Mouse (Mus musculus) thymus, adult 2 months (tissue): ENCODE measurements around the gene Gjb6. TPM values are rescaled to one million over a fixed set of nuclear protein-coding genes. Genes with fewer than 3 reads are reported as not detected.
A peak's percentile ranks its signal among the peaks of the same experiment; 100 is the strongest.

Source experiments
- DNase-seq: peaks from one replicate; pipeline ENCODE4 v3.0.0; 2021
- H3K27ac ChIP-seq: fragments of 200-500 bp; 2 replicates; pipeline ENCODE4 v1.5.1; 2012; ENCODE audit warnings: low read length, control low read depth; ENCODE audit not compliant: control insufficient read depth, insufficient read depth
- H3K27me3 ChIP-seq: fragments of 200-500 bp; 2 replicates; pipeline ENCODE4 v1.6.1; 2012; ENCODE audit warnings: mild to moderate bottlenecking, low read length, moderate library complexity, mixed read lengths; ENCODE audit not compliant: control insufficient read depth, insufficient read depth
- H3K36me3 ChIP-seq: fragments of 200-500 bp; 2 replicates; pipeline ENCODE4 v1.6.1; 2012; ENCODE audit warnings: mild to moderate bottlenecking, low read length, moderate library complexity; ENCODE audit not compliant: control insufficient read depth, insufficient read depth
- H3K4me1 ChIP-seq: fragments of 200-500 bp; replicated peaks from 2 replicates; pipeline ENCODE4 v1.6.1; 2012; ENCODE audit warnings: low read length; ENCODE audit not compliant: control insufficient read depth, insufficient read depth
- H3K4me3 ChIP-seq: fragments of 200-500 bp; 2 replicates; pipeline ENCODE4 v1.5.1; 2012; ENCODE audit warnings: mild to moderate bottlenecking, low read length, control low read depth, moderate library complexity; ENCODE audit not compliant: control insufficient read depth, insufficient read depth
- CTCF ChIP-seq: fragments of 200-500 bp; IDR thresholded peaks from 2 replicates; pipeline ENCODE4 v1.5.1; 2012; ENCODE audit warnings: mild to moderate bottlenecking, control low read depth, low read length, moderate library complexity, borderline replicate concordance; ENCODE audit not compliant: control insufficient read depth, poor library complexity, insufficient read depth; ENCODE audit errors: extremely low read depth
- POLR2A ChIP-seq: fragments of 200-500 bp; IDR thresholded peaks from 2 replicates; pipeline ENCODE4 v1.6.1; 2012; ENCODE audit warnings: mild to moderate bottlenecking, low read length, control low read depth, moderate library complexity; ENCODE audit not compliant: control insufficient read depth, poor library complexity, insufficient read depth; ENCODE audit errors: extremely low read depth
- WGBS: fragments of 180-500 bp; shearing (Covaris S2); methylation state at CpG from one replicate; pipeline ENCODE4 v1.1.7; 2018; 5-methylcytosine and 5-hydroxymethylcytosine counted together
- polyA plus RNA-seq: library from polyadenylated mRNA; depleted of rRNA; stranded (reverse); fragments of >200 nt; gene quantifications from 2 replicates; pipeline ENCODE4 v1.2.3, GENCODE M21; 2012

Gene Gjb6
- polyA plus RNA-seq, 1 experiment: 1.4 TPM

GRCm38 (mm10) chr14:57105721-57106120 is 27.7 kb downstream of the Gjb6 start:
- WGBS: 60% methylated on average over 11 of the region's 11 CpGs
- Histone ChIP-seq H3K4me3 (no peak overlapping the region), H3K27me3 (no peaks in the 10 kb centered on the region; the same call in 1 of the 2 replicates), H3K27ac (no peak overlapping the region), H3K36me3 (no peaks in the 10 kb centered on the region), H3K4me1 (0 out of 2 replicates have a peak, but pooled peaks cover 3% of the 10 kb centered on the region)
- DNase-seq: no peak
- no peak for TF ChIP-seq CTCF
- no peak for TF ChIP-seq POLR2A

GRCm38 (mm10) chr14:57105111-57105510 is 28.3 kb downstream of the Gjb6 start:
- 0 out of 2 replicates have a peak, but pooled peaks cover 3% of the 10 kb centered on the region for H3K4me1 ChIP-seq
- no peak for DNase-seq
- TF ChIP-seq POLR2A (no peak), CTCF (no peak)
- no peaks in the 10 kb centered on the region; the same call in 1 of the 2 replicates for H3K27me3 ChIP-seq
- H3K4me3 ChIP-seq: no peak overlapping the region
- H3K27ac ChIP-seq: no peak overlapping the region
- H3K36me3 ChIP-seq: no peaks in the 10 kb centered on the region
- WGBS: 18% methylated on average over 14 of the region's 14 CpGs

DNA sequence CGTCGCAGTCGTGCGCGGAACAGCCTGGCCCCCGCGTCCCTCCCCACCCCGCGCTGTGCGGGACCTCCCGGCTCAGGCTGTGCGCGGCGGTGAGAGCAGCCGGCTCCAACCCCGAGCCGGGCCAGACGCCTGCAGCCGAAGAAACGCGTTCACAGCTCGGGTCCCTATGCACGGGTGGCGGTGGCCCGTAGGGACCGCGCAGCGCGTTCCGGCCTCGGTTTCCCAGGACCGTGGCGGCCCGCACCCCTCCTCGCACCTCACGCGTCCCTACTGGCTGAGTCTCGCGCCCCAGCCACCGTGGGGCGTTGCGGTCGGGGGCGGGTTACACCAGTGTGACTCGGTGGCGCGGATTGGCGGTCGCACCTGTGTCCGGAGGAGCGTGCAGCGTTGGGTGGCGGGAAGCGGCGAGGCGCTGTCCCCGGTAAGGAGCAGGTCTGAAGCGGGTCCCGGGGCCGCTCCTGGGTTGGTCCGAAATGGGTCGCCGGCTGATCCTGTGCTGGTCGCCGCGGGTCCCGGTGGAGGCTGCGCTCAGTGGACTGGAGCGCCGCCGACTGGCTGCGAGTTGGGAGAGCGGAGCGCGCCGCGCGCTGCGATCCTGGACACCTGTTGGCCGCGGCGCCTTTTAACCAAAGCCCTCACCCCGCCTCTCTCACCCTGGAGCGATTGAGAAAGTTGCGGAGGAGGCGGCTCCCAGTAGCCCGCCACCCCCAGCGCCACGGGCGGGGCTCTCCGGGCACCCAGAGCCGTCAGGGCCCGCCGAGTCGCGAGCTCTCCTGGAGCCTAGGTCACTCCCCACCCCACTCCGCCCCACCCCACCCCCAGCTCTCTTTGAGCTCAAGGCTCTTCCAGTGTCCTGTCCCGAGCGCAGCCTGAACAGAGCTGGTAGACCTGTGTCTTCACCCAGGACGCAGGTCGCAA is 29.0 kb downstream of the Gjb6 start, which contains the start of gene Gjb2:
Gene Gjb2, minus strand, starts transcription at position 597 of the 918 bp plus-strand sequence.
- peak; percentile 6 for DNase-seq
- Histone ChIP-seq H3K4me3 (peak within 1 kb of the TSS; percentile 35), H3K27ac (no peak within 1 kb of the TSS), H3K27me3 (no peaks in the 10 kb centered on the region; the same call in 1 of the 2 replicates), H3K4me1 (0 out of 2 replicates have a peak, but pooled peaks cover 3% of the 10 kb centered on the region), H3K36me3 (no peaks in the 10 kb centered on the region)
- 1% methylated on average over 101 of the region's 101 CpGs for WGBS
- no peak for TF ChIP-seq CTCF
- TF ChIP-seq POLR2A: no peak

- WGBS: 13% methylated on average over 22 of the region's 22 CpGs
- Histone ChIP-seq H3K27me3 (no peaks in the 10 kb centered on the region; the same call in 1 of the 2 replicates), H3K4me1 (0 out of 2 replicates have a peak, but pooled peaks cover 3% of the 10 kb centered on the region), H3K36me3 (no peaks in the 10 kb centered on the region), H3K4me3 (peak overlapping the region; percentile 35), H3K27ac (no peak overlapping the region)
- TF ChIP-seq CTCF (no peak), POLR2A (no peak)
- DNase-seq: no peak
Observed at GRCm38 (mm10) chr14:57103711-57104105, 29.7 kb downstream of the Gjb6 start.

GRCm38 (mm10) chr14:57103121-57103520 is 30.3 kb downstream of the Gjb6 start:
- TF ChIP-seq CTCF (no peak), POLR2A (no peak)
- DNase-seq: no peak
- H3K27ac ChIP-seq: no peak overlapping the region
- H3K4me3 ChIP-seq: no peak overlapping the region
- H3K4me1 ChIP-seq: 0 out of 2 replicates have a peak, but pooled peaks cover 3% of the 10 kb centered on the region
- 89% methylated on average over 6 of the region's 6 CpGs for WGBS
- no peaks in the 10 kb centered on the region; the same call in 1 of the 2 replicates for H3K27me3 ChIP-seq
- no peaks in the 10 kb centered on the region for H3K36me3 ChIP-seq

- no peak for DNase-seq
- TF ChIP-seq CTCF: no peak
- no peak for TF ChIP-seq POLR2A
- no peak overlapping the region for H3K27ac ChIP-seq
- 93% methylated on average over 7 of the region's 7 CpGs for WGBS
- 0 out of 2 replicates have a peak, but pooled peaks cover 3% of the 10 kb centered on the region for H3K4me1 ChIP-seq
- H3K36me3 ChIP-seq: no peaks in the 10 kb centered on the region
- no peak overlapping the region for H3K4me3 ChIP-seq
- H3K27me3 ChIP-seq: no peaks in the 10 kb centered on the region; the same call in 1 of the 2 replicates
Observed at GRCm38 (mm10) chr14:57101623-57102022, 31.8 kb downstream of the Gjb6 start.
